Mouse (Mus musculus) midbrain, embryonic 11.5 days (tissue): ENCODE data around the gene Pxmp4. TPM values are rescaled to one million over a fixed set of nuclear protein-coding genes. Genes with fewer than 3 reads are reported as not detected.

Source experiments
- ATAC-seq: fragments of 200-750 bp; cut with Nextera tagmentation; 2 replicates; pipeline ENCODE4 v1.8.0; 2017; ENCODE audit warnings: moderate TSS enrichment, moderate library complexity; ENCODE audit not compliant: low FRiP score
- DNase-seq: peaks from one replicate; pipeline ENCODE4 v3.0.0; 2015; ENCODE audit warnings: low spot score; ENCODE audit errors: missing footprints
- H3K27ac ChIP-seq: fragments of 300-500 bp; sonication (generic); 2 replicates; pipeline ENCODE4 v1.5.1; 2014; ENCODE audit warnings: low read depth, low read length
- H3K27me3 ChIP-seq: fragments of 300-500 bp; sonication (generic); 2 replicates; pipeline ENCODE4 v1.6.1; 2014; ENCODE audit warnings: mild to moderate bottlenecking, low read length, moderate library complexity, mixed read lengths; ENCODE audit not compliant: control insufficient read depth, insufficient read depth
- H3K36me3 ChIP-seq: fragments of 300-500 bp; sonication (generic); 2 replicates; pipeline ENCODE4 v1.6.1; 2014; ENCODE audit warnings: mild to moderate bottlenecking, low read length, moderate library complexity, mixed read lengths; ENCODE audit not compliant: control insufficient read depth, insufficient read depth
- H3K4me1 ChIP-seq: fragments of 300-500 bp; sonication (generic); 2 replicates; pipeline ENCODE4 v1.6.1; 2014; ENCODE audit warnings: low read length; ENCODE audit not compliant: control insufficient read depth, insufficient read depth
- H3K4me2 ChIP-seq: fragments of 300-500 bp; sonication (generic); 2 replicates; pipeline ENCODE4 v1.6.1; 2014; ENCODE audit warnings: mild to moderate bottlenecking, moderate library complexity
- H3K4me3 ChIP-seq: fragments of 300-500 bp; sonication (generic); 2 replicates; pipeline ENCODE4 v1.5.1; 2014; ENCODE audit warnings: low read depth, low read length
- H3K9ac ChIP-seq: fragments of 300-500 bp; sonication (generic); 2 replicates; pipeline ENCODE4 v1.6.1; 2014; ENCODE audit warnings: low read length
- H3K9me3 ChIP-seq: fragments of 300-500 bp; sonication (generic); 2 replicates; pipeline ENCODE4 v1.6.1; 2016; ENCODE audit warnings: low read length; ENCODE audit not compliant: control insufficient read depth
- WGBS: fragments of 180-500 bp; shearing (Covaris S2); extraction: QIAGEN DNeasy Blood & Tissue Kit; methylation state at CpG from one replicate; pipeline ENCODE4 v1.1.7; 2014; 5-methylcytosine and 5-hydroxymethylcytosine counted together
- polyA plus RNA-seq: library from polyadenylated mRNA; unstranded; fragments of >200 nt; fragmentation: Nextera tagmentation; extraction: Ambion mirVana; gene quantifications from 2 replicates; pipeline ENCODE4 v1.2.1, GENCODE M21; 2014

Gene Pxmp4
- polyA plus RNA-seq, 1 experiment from 2014 or later: 14.1 TPM

GRCm38 (mm10) chr2:154581421-154581820, 22.1 kb downstream of the Pxmp4 start:
- Histone ChIP-seq H3K4me1 (peaks cover 16% of the 10 kb centered on the region), H3K9me3 (no peaks in the 10 kb centered on the region), H3K4me2 (no peak overlapping the region), H3K36me3 (no peaks in the 10 kb centered on the region), H3K27me3 (no peaks in the 10 kb centered on the region), H3K27ac (no peak overlapping the region), H3K9ac (no peak overlapping the region), H3K4me3 (no peak overlapping the region)
- no peak for DNase-seq
- 86% methylated on average over 1 of the region's 1 CpGs for WGBS
- no peak for ATAC-seq

- ATAC-seq: no peak
- no peak overlapping the region for H3K27ac ChIP-seq
- 87% methylated on average over 8 of the region's 8 CpGs for WGBS
- no peak overlapping the region for H3K4me3 ChIP-seq
- no peak overlapping the region for H3K4me2 ChIP-seq
- no peaks in the 10 kb centered on the region for H3K36me3 ChIP-seq
- no peaks in the 10 kb centered on the region for H3K27me3 ChIP-seq
- H3K9me3 ChIP-seq: no peaks in the 10 kb centered on the region
- no peak for DNase-seq
- H3K9ac ChIP-seq: no peak overlapping the region
- peaks cover 18% of the 10 kb centered on the region for H3K4me1 ChIP-seq
Measured at GRCm38 (mm10) chr2:154580586-154580985, 22.9 kb downstream of the Pxmp4 start.

GRCm38 (mm10) chr2:154577744-154578067, 25.8 kb downstream of the Pxmp4 start:
- no peaks in the 10 kb centered on the region for H3K36me3 ChIP-seq
- WGBS: 58% methylated on average over 6 of the region's 6 CpGs
- peak; percentile 88 for DNase-seq
- peak overlapping the region; percentile 64 for H3K27ac ChIP-seq
- peak overlapping the region; percentile 9; the same call in 1 of the 2 replicates for H3K9ac ChIP-seq
- no peak for ATAC-seq
- H3K9me3 ChIP-seq: no peaks in the 10 kb centered on the region
- peaks cover 18% of the 10 kb centered on the region for H3K4me1 ChIP-seq
- H3K4me2 ChIP-seq: no peak overlapping the region
- no peak overlapping the region for H3K4me3 ChIP-seq
- H3K27me3 ChIP-seq: no peaks in the 10 kb centered on the region

GRCm38 (mm10) chr2:154576876-154577743, 26.4 kb downstream of the Pxmp4 start:
- Histone ChIP-seq H3K4me1 (peaks cover 18% of the 10 kb centered on the region), H3K9ac (peak overlapping the region; percentile 11), H3K4me2 (no peak overlapping the region), H3K27me3 (no peaks in the 10 kb centered on the region), H3K36me3 (no peaks in the 10 kb centered on the region), H3K9me3 (no peaks in the 10 kb centered on the region), H3K27ac (peak overlapping the region; percentile 64), H3K4me3 (no peak overlapping the region)
- DNase-seq (peak; percentile 89), ATAC-seq (peak; percentile 89)
- WGBS: 30% methylated on average over 12 of the region's 12 CpGs

DNA sequence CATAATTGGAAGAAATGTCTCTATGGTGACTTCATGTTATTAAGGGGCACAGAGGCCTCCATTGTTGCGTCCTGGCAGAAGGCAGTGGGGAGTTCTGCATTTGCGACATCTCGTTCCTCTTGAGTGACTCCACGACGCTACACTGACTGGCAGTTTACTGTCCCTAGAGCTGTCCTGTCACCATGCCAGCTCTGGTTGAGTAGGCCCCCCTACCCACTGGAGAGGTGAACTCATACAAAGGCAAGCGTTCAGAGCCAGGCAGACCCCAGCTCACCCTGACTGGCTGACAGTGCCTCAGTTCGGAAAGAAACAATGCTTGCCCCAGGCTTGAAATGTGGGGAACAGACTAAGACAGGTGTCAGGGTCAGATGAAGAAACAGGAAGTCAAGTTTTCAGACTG, 29.2 kb downstream of the Pxmp4 start:
- peak; percentile 80 for DNase-seq
- H3K36me3 ChIP-seq: no peaks in the 10 kb centered on the region
- WGBS: 52% methylated on average over 7 of the region's 7 CpGs
- no peak overlapping the region for H3K9ac ChIP-seq
- H3K4me2 ChIP-seq: no peak overlapping the region
- H3K27me3 ChIP-seq: no peaks in the 10 kb centered on the region
- H3K9me3 ChIP-seq: no peaks in the 10 kb centered on the region
- H3K4me1 ChIP-seq: peaks cover 23% of the 10 kb centered on the region
- H3K27ac ChIP-seq: no peak overlapping the region
- ATAC-seq: no peak
- H3K4me3 ChIP-seq: no peak overlapping the region

- Histone ChIP-seq H3K4me3 (no peak overlapping the region), H3K4me1 (peaks cover 30% of the 10 kb centered on the region), H3K27me3 (no peaks in the 10 kb centered on the region), H3K36me3 (no peaks in the 10 kb centered on the region), H3K9ac (no peak overlapping the region), H3K27ac (no peak overlapping the region), H3K9me3 (no peaks in the 10 kb centered on the region), H3K4me2 (no peak overlapping the region)
- 84% methylated on average over 3 of the region's 3 CpGs for WGBS
- no peak for ATAC-seq
- no peak for DNase-seq
Measured at GRCm38 (mm10) chr2:154572996-154573395, 30.5 kb downstream of the Pxmp4 start.

DNA sequence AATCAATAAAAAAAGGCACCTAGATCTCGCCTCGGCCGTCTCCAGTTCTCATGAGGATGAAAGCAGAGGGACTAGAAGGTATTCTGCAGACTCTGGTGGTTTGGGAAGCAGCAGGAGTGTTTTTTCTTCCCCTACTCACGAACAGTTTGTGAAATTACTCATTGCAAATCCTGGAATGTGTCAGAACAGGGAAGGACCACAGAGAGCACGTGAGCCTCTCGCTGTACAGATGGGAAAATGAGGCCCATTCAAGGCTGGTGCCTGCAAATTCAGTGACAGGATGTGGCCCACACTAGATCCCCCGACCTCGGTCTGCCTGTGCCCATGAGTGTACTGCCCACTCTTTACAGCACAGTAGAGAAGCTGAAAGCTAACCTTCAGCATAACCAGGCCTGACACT, 31.5 kb downstream of the Pxmp4 start:
- H3K4me1 ChIP-seq: peaks cover 28% of the 10 kb centered on the region

GRCm38 (mm10) chr2:154571266-154571665, 32.2 kb downstream of the Pxmp4 start:
- Histone ChIP-seq H3K4me3 (no peak overlapping the region), H3K27me3 (no peaks in the 10 kb centered on the region), H3K4me1 (peaks cover 27% of the 10 kb centered on the region), H3K4me2 (no peak overlapping the region), H3K9ac (no peak overlapping the region), H3K27ac (no peak overlapping the region), H3K9me3 (no peaks in the 10 kb centered on the region), H3K36me3 (no peaks in the 10 kb centered on the region)
- DNase-seq: no peak
- ATAC-seq: no peak
- WGBS: 81% methylated on average over 4 of the region's 4 CpGs

More for the DNA sequence above, 31.5 kb downstream of the Pxmp4 start:
- H3K4me2 ChIP-seq: no peak overlapping the region
- no peaks in the 10 kb centered on the region for H3K36me3 ChIP-seq
- no peaks in the 10 kb centered on the region for H3K27me3 ChIP-seq
- ATAC-seq (no peak), DNase-seq (no peak)
- 81% methylated on average over 8 of the region's 8 CpGs for WGBS
- H3K9ac ChIP-seq: no peak overlapping the region
- H3K4me3 ChIP-seq: no peak overlapping the region
- no peaks in the 10 kb centered on the region for H3K9me3 ChIP-seq
- H3K27ac ChIP-seq: no peak overlapping the region

DNA sequence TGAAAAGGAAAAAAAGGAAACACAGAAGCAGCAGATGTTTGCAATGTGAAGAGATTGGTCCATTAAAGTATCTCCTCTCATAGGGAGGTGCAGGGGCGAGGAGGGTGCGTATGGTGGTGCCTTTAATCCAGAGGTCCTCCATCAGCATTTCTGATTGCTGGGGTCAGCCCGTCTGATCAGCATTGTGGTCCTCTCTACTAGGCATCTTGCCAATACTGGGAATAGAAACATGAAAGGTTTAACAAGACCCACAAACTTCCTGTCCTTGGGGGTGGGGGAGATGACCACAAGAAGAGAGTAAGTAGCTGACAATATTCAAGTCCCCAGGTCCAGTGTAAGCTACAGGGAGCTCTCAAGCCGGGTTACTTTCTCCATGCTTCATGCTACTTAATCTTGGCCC, 32.8 kb downstream of the Pxmp4 start:
- Histone ChIP-seq H3K27ac (no peak overlapping the region), H3K9me3 (no peaks in the 10 kb centered on the region), H3K4me3 (no peak overlapping the region), H3K4me1 (peaks cover 32% of the 10 kb centered on the region), H3K4me2 (peak overlapping the region; percentile 59; the same call in 1 of the 2 replicates), H3K27me3 (no peaks in the 10 kb centered on the region), H3K9ac (no peak overlapping the region; the same call in 1 of the 2 replicates), H3K36me3 (no peaks in the 10 kb centered on the region)
- ATAC-seq: no peak
- DNase-seq: peak; percentile 78
- WGBS: 78% methylated on average over 4 of the region's 4 CpGs
